Mouse (Mus musculus): ENCODE data around the gene Sik3. TPM values are rescaled to one million over a fixed set of nuclear protein-coding genes. Genes with fewer than 3 reads are reported as not detected.

Gene Sik3
- polyA plus RNA-seq, 1 experiment from 2014 or later = 12.6 TPM

DNA sequence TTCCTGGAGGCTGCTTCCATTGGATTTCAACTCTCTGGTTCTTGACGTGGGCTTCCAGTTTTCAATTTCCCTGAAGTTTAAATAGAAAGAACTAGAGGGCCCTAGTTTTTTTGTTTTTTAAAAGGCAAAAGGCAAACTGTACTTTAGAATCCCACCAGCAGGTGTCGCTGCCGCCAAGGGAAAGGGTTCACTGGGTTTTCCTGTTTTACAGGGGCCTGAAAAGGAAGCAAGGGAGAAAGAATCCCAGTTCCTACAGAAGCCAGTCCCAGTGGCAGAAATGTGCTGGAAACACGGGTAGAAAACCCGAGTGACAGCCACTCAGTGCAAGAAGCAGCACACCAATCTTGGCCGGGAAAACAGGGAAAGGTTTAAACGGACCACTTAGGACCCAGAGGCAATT is 8.9 kb upstream of the Sik3 start:
- ATAC-seq (ENCODE audit: insufficient number of reproducible peaks, insufficient read depth, low FRiP score, low TSS enrichment, low read depth) = no peak
- H3K27ac ChIP-seq = no peak overlapping the region
- WGBS = 9% methylated on average over 7 of the region's 7 CpGs
- no peak overlapping the region for H3K4me3 ChIP-seq (replicated peaks)
- H3K9ac ChIP-seq (replicated peaks) = no peak overlapping the region
- H3K27me3 ChIP-seq = no peaks in the 10 kb centered on the region
- H3K4me1 ChIP-seq (replicated peaks) = peaks cover 7% of the 10 kb centered on the region; the same call in 1 of the 2 replicates
- H3K4me2 ChIP-seq = no peak overlapping the region
- no peaks in the 10 kb centered on the region for H3K36me3 ChIP-seq
- no peaks in the 10 kb centered on the region for H3K9me3 ChIP-seq

- Histone ChIP-seq H3K27ac (no peak overlapping the region), H3K9ac (replicated peaks) (no peak overlapping the region), H3K4me3 (replicated peaks) (no peak overlapping the region), H3K4me2 (no peak overlapping the region), H3K9me3 (no peaks in the 10 kb centered on the region), H3K36me3 (no peaks in the 10 kb centered on the region), H3K27me3 (no peaks in the 10 kb centered on the region), H3K4me1 (replicated peaks) (peaks cover 12% of the 10 kb centered on the region)
- ATAC-seq (ENCODE audit: insufficient number of reproducible peaks, insufficient read depth, low FRiP score, low TSS enrichment, low read depth) = no peak
- 67% methylated on average over 3 of the region's 3 CpGs for WGBS
These were observed 8.1 kb upstream of the Sik3 start for GRCm38 (mm10) chr9:46004529-46004928.

DNA sequence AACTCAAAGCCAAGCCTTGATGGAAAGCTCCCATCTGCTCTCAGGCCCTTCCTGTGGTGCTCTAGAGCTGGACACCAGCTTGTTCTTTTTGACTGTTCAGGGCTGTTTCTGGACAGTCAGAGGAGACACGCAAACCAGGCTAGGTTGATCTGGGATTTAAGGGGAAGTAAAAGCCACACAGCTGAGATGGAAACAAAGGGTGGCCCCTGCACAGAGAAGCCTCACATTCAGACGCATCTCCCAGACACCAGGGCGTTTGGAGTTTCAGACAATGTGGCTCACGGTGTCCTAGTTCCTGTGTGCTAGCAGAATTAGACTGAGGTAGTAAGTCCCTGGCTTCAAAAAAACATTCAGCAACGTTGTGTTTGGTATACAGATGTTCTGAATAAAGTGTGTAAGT is 6.4 kb upstream of the Sik3 start:
- Histone ChIP-seq H3K27ac (no peak overlapping the region), H3K4me1 (replicated peaks) (peaks cover 12% of the 10 kb centered on the region), H3K9me3 (no peaks in the 10 kb centered on the region), H3K4me2 (no peak overlapping the region), H3K27me3 (no peaks in the 10 kb centered on the region), H3K4me3 (replicated peaks) (no peak overlapping the region), H3K9ac (replicated peaks) (no peak overlapping the region), H3K36me3 (no peaks in the 10 kb centered on the region)
- 69% methylated on average over 5 of the region's 5 CpGs for WGBS
- no peak for ATAC-seq (ENCODE audit: insufficient number of reproducible peaks, insufficient read depth, low FRiP score, low TSS enrichment, low read depth)

DNA sequence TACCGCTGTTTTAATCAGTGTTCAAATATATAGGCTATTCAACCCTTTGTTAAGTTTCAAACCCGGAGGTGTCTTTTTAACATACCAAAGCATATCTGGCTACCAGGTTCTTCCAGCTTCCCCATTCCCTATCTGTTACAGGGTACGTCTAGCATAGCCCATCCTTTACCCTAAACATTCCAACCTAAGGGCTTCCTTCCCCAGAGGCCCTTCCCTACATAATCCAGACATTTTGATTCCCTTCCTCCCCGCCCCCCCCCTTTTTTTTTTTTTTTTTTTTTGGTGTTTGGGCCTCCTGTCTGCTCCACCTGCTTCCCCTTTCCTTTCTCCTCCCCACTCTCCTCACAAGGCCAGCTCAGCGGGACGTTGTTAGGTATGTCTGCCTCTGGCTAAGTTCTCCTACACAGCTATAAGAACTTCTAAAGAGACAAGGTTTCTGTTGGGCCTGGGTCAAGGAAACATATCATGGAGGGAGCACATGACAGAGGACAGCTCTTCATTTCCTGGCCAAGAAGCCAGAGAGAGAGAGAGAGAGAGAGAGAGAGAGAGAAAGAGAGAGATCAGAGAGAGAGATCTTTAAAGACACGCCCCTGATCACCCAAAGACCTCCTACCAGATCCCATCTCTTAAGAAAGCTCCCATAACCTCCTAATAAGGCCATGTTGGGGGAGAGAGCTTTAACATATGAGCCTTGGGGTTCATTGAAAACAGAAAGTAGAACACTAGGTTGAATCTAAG is 3.5 kb upstream of the Sik3 start:
- H3K9ac ChIP-seq (replicated peaks) = no peak overlapping the region
- no peaks in the 10 kb centered on the region for H3K9me3 ChIP-seq
- H3K27me3 ChIP-seq = no peaks in the 10 kb centered on the region
- WGBS = 52% methylated on average over 7 of the region's 7 CpGs
- ATAC-seq (ENCODE audit: insufficient number of reproducible peaks, insufficient read depth, low FRiP score, low TSS enrichment, low read depth) = no peak
- no peaks in the 10 kb centered on the region for H3K36me3 ChIP-seq
- no peak overlapping the region for H3K4me2 ChIP-seq
- H3K4me1 ChIP-seq (replicated peaks) = peaks cover 22% of the 10 kb centered on the region
- no peak overlapping the region for H3K27ac ChIP-seq
- H3K4me3 ChIP-seq (replicated peaks) = no peak overlapping the region

GRCm38 (mm10) chr9:46009669-46009983 is 3.0 kb upstream of the Sik3 start:
- Histone ChIP-seq H3K9me3 (no peaks in the 10 kb centered on the region), H3K4me2 (no peak overlapping the region), H3K4me1 (replicated peaks) (peaks cover 26% of the 10 kb centered on the region), H3K27me3 (no peaks in the 10 kb centered on the region), H3K9ac (replicated peaks) (no peak overlapping the region), H3K36me3 (no peaks in the 10 kb centered on the region), H3K27ac (no peak overlapping the region), H3K4me3 (replicated peaks) (no peak overlapping the region)
- no peak for ATAC-seq (ENCODE audit: insufficient number of reproducible peaks, insufficient read depth, low FRiP score, low TSS enrichment, low read depth)
- WGBS = 77% methylated on average over 1 of the region's 1 CpGs

DNA sequence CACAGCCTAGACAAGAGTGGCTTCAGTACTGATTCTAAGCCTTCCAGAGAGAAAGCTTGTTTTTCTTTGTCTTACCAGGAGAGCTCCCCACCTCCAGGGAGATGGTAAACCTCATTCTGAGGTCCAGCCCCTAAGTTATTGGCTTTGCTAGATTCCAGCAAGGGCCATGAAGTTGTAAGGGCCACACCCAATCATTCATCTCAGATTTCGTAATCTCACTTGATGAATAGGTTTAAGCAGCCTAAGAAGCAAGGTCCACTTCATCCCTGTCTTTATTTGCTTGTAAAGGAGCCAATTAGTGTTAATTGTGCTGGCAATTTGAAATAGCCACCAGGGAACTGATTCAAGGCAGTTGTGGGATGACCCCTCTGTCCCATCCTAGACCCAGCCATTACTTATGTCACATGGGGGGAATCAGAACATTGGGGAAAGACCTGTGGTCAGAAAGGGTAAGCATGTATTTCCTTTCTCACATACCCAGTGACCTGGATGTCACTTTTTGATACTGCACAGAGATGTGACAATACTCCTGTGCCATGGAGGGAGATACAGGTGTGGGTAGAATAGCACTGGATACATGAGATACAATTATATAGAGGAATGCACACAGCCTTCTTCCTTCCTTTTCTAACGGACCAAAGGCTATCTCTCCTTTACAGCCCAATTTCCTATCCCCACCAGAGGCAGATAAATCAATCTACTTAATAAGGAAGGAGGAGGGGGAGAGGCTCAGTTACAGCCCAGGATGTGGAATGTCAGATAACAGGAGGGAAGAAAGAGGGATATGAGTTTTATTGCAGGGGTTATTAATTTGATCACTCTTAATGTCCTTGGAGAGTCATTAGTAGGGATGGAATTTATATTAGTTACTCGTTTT is 1.3 kb upstream of the Sik3 start:
- ATAC-seq (ENCODE audit: insufficient number of reproducible peaks, insufficient read depth, low FRiP score, low TSS enrichment, low read depth) = no peak

GRCm38 (mm10) chr9:46013009-46013586 is 478 bp downstream of the Sik3 start:
- H3K4me2 ChIP-seq = peak overlapping the region; percentile 86
- H3K27ac ChIP-seq = peak overlapping the region; percentile 88
- WGBS = under 1% methylated on average over 45 of the region's 46 CpGs
- H3K4me3 ChIP-seq (replicated peaks) = peak overlapping the region; percentile 96
- H3K36me3 ChIP-seq = peaks cover 1% of the 10 kb centered on the region; the same call in 1 of the 2 replicates
- H3K9me3 ChIP-seq = no peaks in the 10 kb centered on the region
- H3K4me1 ChIP-seq (replicated peaks) = peaks cover 47% of the 10 kb centered on the region
- peak; percentile 50 for ATAC-seq (ENCODE audit: insufficient number of reproducible peaks, insufficient read depth, low FRiP score, low TSS enrichment, low read depth)
- no peaks in the 10 kb centered on the region for H3K27me3 ChIP-seq
- H3K9ac ChIP-seq (replicated peaks) = peak overlapping the region; percentile 97

More for the DNA sequence above, 1.3 kb upstream of the Sik3 start:
- no peak overlapping the region for H3K4me3 ChIP-seq (replicated peaks)
- peak overlapping the region; percentile 86; the same call in 1 of the 2 replicates for H3K4me2 ChIP-seq
- no peaks in the 10 kb centered on the region for H3K9me3 ChIP-seq
- no peaks in the 10 kb centered on the region for H3K27me3 ChIP-seq
- no peak overlapping the region for H3K9ac ChIP-seq (replicated peaks)
- no peak overlapping the region for H3K27ac ChIP-seq
- peaks cover 43% of the 10 kb centered on the region for H3K4me1 ChIP-seq (replicated peaks)
- no peaks in the 10 kb centered on the region for H3K36me3 ChIP-seq
- 24% methylated on average over 3 of the region's 3 CpGs for WGBS

DNA sequence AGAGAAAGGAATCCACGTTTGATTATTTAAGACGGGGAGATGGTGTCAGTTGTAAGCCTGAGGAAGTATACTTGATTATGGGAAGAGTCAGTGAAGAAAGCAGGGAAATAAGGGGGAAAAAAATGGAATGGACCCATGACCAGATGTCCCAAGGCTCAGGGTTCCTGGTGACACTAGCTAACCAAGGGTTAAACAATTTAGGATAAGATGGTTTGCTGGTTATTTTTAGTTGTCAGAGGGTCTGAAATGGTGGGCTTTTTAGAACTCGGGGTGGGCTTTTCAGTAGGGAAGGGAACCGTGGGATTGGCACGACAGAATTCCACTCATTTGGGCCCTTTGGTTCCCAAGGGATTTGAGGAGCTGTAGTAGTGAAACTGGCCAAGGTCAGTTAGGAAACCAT is 996 bp downstream of the Sik3 start:
- Histone ChIP-seq H3K4me1 (replicated peaks) (peaks cover 46% of the 10 kb centered on the region), H3K27ac (peak overlapping the region; percentile 88), H3K36me3 (peaks cover 6% of the 10 kb centered on the region; the same call in 1 of the 2 replicates), H3K4me3 (replicated peaks) (peak overlapping the region; percentile 96), H3K4me2 (peak overlapping the region; percentile 86), H3K9me3 (no peaks in the 10 kb centered on the region), H3K9ac (replicated peaks) (peak overlapping the region; percentile 97), H3K27me3 (no peaks in the 10 kb centered on the region)
- ATAC-seq (ENCODE audit: insufficient number of reproducible peaks, insufficient read depth, low FRiP score, low TSS enrichment, low read depth) = no peak
- WGBS = 2% methylated on average over 5 of the region's 5 CpGs

DNA sequence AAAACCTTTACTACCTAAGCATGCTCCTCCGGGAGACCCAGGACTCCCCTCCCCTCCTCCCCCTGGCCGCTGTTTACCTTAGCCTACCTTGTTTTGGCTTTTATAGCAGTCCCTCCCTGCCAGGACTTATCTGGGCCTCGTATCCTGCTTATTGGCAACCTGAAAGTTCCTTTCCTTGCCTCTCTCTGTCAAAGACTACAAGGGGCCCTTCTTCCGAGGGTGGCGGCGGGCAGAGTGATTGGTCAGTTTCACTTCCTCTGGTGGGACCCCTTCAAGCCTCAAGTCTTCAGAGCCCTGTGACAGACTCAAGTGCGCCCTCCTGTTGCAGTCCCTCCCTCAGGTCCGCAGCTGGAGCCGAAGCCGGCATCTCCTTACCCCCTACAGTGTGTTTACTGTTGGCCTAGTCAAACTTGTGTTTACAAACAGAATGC is 1.6 kb downstream of the Sik3 start:
- Histone ChIP-seq H3K27ac (peak overlapping the region; percentile 60), H3K4me1 (replicated peaks) (peaks cover 41% of the 10 kb centered on the region), H3K36me3 (peaks cover 11% of the 10 kb centered on the region), H3K4me2 (peak overlapping the region; percentile 86), H3K9ac (replicated peaks) (no peak overlapping the region), H3K4me3 (replicated peaks) (peak overlapping the region; percentile 96), H3K9me3 (no peaks in the 10 kb centered on the region), H3K27me3 (no peaks in the 10 kb centered on the region)
- 3% methylated on average over 10 of the region's 10 CpGs for WGBS
- no peak for ATAC-seq (ENCODE audit: insufficient number of reproducible peaks, insufficient read depth, low FRiP score, low TSS enrichment, low read depth)

GRCm38 (mm10) chr9:46015081-46015551 is 2.5 kb downstream of the Sik3 start:
- no peak overlapping the region for H3K4me3 ChIP-seq (replicated peaks)
- H3K4me1 ChIP-seq (replicated peaks) = peaks cover 40% of the 10 kb centered on the region
- WGBS = 27% methylated on average over 8 of the region's 8 CpGs
- no peaks in the 10 kb centered on the region for H3K27me3 ChIP-seq
- peaks cover 11% of the 10 kb centered on the region for H3K36me3 ChIP-seq
- H3K4me2 ChIP-seq = peak overlapping the region; percentile 86
- H3K9me3 ChIP-seq = no peaks in the 10 kb centered on the region
- no peak overlapping the region; the same call in 1 of the 2 replicates for H3K9ac ChIP-seq (replicated peaks)
- ATAC-seq (ENCODE audit: insufficient number of reproducible peaks, insufficient read depth, low FRiP score, low TSS enrichment, low read depth) = no peak
- H3K27ac ChIP-seq = peak overlapping the region; percentile 65

GRCm38 (mm10) chr9:46015831-46016230 is 3.2 kb downstream of the Sik3 start:
- no peak for ATAC-seq (ENCODE audit: insufficient number of reproducible peaks, insufficient read depth, low FRiP score, low TSS enrichment, low read depth)
- peaks cover 40% of the 10 kb centered on the region for H3K4me1 ChIP-seq (replicated peaks)
- peak overlapping the region; percentile 30; the same call in 1 of the 2 replicates for H3K4me2 ChIP-seq
- no peak overlapping the region for H3K9ac ChIP-seq (replicated peaks)
- 0 out of 2 replicates have a peak overlapping the region, but pooled peaks have one; percentile 65 for H3K27ac ChIP-seq
- H3K4me3 ChIP-seq (replicated peaks) = no peak overlapping the region
- H3K36me3 ChIP-seq = peaks cover 13% of the 10 kb centered on the region
- no peaks in the 10 kb centered on the region for H3K27me3 ChIP-seq
- whole genome bisulfite sequencing = 50% methylated on average over 9 of the region's 9 CpGs
- no peaks in the 10 kb centered on the region for H3K9me3 ChIP-seq
